Mouse (Mus musculus): ENCODE results near the gene Plin4.
A peak's percentile ranks its signal among the peaks of the same experiment; 100 is the strongest.
"Not testable (repeated sequence)": the region's sequence is repeated elsewhere in the genome, so short reads cannot be mapped to it uniquely, and the experiment has no call there.

Gene Plin4

DNA sequence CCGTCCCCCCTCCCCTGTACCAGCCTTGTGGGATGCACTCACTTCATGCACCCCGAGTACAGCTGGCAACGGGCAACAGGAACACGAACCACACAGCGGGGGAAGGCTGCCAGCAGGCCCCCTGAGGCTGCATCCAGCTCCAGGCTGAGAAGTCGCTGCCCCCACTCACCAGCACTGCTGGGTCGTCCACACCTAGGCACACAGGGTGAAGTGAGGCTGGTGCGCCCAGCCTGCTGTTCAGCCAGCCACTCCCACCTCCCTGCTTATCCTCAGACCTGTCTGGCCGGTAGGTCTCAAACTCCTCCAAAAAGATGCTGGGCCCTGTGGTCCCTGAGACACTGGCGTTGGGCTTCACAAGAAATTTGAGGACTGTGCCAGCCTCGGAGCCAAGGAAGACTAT lies 16.6 kb upstream of the Plin4 start:
- no peak for DNase-seq (ENCODE audit: low spot score)

DNA sequence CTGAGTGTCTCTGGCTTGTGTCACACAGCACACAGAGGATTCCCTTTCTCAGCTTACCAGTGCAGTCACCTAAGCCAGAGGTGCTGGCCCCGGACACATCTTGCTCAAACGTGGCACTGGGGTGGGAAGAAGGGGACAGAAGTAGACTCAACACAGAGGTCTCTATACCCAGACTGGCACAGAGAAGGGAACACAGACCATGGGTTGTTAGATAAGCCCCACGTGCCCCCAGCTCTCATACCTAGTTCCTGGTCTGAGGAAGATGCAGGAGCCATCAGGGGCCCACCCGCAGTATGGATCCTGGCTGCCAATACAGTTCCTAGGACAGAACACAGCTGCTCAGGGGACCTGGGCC lies 15.7 kb upstream of the Plin4 start:
- DNase-seq (ENCODE audit: low spot score) = no peak

DNA sequence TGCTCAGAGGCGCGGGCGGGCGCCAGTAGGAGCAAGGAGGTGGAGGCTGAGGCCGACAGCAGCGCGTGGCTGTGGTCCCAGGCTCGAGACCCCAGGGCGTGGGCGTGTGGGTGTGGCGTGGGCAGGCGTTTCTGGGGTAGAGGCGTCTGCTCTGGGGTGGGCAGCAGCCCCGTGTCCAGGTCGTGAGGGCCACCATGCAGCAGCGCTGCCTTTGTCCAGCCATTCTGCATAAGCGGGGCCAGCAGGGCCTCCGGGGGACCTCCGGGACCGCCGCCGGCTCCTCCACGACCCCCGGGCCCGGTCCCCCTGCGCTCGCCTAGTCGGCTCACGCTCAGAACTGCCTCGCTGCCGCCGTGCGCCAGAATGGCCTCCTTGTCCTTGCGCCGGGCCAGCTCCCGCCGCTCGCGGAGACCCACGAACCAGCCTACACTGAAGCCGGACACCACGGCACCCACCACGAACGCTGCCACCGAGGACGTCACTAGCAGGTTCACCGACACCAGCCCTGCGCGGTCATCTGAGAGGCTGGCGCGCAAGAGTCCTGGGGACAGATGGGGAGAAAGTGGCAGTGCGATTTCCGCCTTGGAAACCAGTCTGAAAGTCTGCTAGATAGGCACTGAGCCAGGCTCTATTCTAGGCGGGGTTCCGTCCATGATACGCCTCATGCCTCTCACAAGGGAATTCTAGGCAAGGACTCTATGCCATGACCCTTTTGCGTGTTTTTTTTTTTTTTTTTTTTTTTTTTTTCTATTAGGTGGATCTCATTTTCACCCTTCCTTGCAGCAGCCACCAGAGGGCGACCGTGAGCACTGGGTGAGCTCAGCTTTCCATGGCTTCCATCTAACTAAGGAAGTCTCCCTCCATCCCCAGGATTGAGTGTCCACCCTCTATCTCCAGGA lies 15.0 kb upstream of the Plin4 start:
- DNase-seq (ENCODE audit: low spot score) = no peak

DNA sequence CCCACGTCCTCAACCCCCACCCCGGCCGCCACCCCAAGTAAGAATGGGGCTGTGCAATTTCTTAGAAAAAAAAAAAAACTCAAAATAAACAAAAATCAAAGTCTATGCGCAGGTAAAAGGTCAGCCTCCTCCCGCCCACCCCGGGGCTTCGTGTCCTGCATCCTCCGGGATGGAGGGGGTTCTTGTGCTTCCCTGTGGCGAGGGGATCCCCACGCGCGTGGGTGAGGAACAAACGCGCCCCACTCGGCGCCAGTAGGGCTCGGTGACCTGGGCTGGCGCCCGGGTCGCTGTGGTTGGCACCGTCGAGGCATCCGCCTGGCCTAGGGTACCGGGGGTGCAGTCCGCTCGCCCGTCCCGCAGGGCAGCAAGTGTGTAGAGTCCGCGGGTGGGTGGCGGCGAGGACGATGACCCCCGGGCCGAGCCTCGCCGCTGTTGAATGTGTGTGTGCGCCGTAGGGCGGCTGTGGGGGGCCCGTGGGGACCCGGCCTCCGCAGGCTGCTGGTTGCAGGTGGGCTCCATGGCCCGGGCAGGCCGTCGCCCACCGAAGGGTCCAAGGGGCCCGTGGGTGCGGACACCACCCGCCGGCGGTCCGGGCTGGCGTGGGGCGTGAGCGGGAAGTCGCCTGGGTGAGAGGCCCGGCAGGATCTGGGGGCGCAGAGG lies 14.2 kb upstream of the Plin4 start:
- no peak for DNase-seq (ENCODE audit: low spot score)

DNA sequence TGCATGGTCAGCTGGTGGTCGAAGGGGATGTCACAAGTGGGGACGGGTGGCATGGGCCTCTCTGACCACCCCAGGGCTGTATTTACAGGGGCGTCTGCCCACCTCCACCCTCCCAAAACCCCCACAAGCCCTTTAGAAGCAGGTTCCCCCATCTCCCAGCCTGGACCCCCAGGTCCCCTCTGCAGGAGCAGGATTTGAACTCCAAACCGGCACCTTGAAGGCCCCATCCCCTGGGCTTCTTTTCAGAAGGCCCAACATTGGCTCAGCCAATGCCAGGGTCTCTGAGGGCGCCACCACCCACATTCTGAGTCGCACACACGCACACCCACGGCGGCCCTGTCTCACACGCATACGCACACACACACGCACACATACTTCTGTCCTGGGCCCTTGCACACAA lies 13.6 kb upstream of the Plin4 start:
- DNase-seq (ENCODE audit: low spot score) = no peak

DNA sequence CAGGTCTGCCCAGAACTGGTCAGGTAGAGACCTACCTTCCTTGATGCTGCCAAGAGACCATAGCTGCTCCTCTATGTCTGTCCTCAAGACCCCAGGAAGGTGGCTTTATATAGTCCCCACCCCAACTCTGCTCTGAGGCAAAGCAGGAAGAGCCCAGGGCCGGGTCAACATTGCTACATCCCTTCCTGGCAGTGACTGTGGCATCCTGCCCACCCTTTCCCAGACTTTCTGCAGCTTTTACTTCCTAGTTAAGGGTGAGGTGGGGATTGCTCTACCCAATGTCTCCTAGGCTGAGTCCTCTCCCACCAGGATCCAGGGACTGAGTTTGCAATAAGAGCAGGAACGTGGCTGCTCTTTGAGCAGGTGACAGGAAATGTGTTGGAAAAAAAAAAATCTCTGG lies 12.2 kb upstream of the Plin4 start, which contains the start of gene Lrg1:
Gene Lrg1 (minus strand): TSS at position 176 of the 400 bp plus-strand sequence.
- DNase-seq (ENCODE audit: low spot score) = no peak

DNA sequence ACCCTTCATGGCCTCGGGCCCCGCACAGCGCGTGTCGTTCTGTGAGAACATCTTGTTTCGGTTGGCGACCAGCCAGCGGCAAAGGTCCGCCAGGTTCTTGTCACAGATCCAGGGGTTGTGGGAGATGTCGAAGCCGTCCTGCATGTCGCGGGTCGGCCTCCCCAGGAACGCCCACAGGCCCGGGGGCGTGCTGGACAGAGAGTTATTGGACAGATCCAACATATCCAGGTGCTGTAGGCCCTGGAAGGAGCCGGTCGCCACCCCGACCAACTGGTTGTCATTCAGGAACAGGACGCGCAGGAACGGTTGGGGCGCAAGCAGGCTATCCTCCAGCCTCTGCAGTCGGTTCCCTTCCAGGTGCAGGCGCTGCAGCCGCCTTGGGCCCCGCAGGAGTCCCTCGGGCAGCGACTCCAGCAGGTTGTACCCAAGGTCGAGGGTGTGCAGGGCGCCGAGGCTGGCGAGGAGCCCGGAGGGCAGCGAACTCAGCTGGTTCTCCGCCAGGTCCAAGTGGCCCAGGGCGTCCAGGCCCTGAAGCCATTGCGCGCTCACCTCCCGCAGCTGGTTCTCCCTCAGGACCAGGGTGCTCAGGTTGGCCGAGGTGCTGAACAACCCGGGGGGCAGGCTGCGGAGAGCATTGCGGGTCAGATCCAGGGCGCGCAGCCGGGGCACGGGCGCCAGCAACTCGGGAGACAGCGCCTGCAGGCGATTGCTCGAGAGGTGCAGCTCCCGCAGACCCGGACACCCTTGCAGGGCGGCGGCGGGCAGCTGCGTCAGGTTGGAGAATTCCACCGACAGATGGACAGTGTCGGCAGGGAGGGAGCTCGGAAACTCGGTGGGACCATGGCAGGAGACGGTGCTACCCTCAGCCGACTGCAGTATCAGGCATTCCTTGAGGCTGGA lies 10.6 kb upstream of the Plin4 start:
- no peak for DNase-seq (ENCODE audit: low spot score)

DNA sequence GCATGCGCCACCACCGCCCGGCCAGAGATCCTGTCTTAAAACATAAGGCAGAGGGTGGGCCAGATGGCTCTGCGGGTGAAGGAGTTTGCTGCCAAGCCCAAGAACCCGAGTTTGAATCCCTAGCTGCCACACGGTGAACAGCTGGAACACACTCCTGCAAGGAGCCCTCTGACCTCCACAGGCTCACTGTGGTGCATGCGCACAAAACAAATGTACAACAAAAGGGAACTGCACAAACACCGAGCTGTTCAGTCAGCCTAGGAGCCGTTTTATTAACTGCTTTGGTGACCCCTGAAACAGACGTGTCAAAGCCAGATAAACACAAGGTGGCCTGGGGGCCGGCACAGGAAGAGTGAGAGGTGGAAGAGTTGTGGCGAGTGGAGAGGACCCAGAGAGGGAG lies 9.8 kb upstream of the Plin4 start:
- no peak for DNase-seq (ENCODE audit: low spot score)

DNA sequence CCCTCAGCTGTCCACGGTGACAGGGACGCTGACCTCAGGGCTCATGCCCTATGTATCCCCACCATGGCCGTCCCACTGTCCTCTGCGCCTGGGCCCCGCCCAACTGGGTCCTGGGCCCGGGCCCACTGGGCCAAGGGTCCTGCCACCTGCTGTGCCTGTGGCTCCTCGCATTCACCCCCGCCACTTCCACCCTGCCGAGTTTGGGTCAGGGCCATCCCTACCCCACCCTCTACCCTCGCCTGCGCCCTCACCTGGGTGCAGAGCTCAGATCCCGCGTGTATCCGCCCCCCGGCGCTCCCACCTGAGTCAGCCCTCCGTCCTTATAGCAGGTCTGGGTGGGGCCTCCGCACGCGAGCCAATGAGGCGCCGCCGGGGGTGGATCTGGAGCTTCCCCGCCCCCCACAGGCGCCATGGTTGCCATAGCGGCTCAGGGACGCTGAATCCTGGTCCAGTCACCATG lies 7.7 kb upstream of the Plin4 start, which contains the start of gene Plin5:
Gene Plin5 (minus strand): TSS at position 346 of the 460 bp plus-strand sequence.
- no peak for DNase-seq (ENCODE audit: low spot score)

DNA sequence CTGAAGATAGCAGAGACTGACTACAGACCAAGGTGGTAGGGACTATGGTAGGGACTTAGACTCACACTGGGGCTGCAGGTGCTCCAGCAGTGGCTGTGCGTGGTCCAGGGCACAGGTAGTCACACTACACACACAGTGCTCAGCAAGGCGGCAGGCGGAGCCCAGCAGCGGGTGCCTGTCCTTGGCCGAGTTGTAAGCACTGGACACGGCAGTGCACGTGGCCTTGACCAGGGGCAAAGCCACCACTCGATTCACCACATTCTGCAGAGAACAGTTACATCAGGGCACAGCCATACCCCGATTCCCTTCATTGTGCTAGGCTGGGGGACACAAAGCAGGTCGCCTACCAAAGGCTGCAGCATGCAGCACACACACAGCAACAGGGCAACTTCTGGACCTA lies 6.6 kb upstream of the Plin4 start:
- no peak for DNase-seq (ENCODE audit: low spot score)

DNA sequence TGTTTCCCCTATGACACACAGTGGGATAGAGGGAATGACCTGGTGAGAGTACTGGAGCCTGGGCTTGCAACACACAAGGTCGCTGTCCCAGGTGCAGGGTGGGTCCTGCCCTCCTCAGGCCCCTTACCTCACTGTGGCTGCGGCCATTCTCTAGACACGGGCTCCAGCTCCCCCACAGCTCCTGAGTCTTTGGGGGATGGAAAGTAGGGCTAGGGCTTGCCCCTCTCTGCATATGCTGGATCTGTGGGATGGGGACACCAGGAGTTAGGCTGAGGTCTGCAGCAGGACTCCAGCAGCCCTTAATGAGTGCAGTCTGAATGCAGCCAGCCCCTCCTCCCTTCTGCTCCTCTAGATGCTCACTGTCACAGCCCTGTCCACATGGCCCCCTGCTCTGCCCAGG lies 3.1 kb upstream of the Plin4 start:
- DNase-seq (ENCODE audit: low spot score) = no peak

DNA sequence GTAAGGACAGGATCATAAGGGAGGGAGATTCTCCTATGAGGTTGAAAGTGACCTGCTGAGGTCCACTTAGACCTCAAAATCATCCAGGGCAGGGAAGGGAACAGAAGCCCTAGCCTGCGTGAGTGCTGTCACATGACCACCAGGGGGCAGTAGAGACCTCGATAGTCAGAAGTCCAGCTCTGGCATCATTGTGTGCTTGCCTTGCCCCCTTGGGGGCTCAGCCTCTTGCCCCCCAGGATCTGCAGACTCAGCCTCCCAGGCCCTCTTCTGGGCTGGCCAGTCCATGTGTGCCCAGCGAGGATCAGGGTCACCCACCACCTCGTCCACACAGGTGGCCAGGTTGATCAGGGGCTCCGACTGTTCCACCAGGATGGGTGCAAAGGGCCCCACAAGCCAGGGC lies 2.3 kb upstream of the Plin4 start:
- DNase-seq (ENCODE audit: low spot score) = peak; percentile 50

DNA sequence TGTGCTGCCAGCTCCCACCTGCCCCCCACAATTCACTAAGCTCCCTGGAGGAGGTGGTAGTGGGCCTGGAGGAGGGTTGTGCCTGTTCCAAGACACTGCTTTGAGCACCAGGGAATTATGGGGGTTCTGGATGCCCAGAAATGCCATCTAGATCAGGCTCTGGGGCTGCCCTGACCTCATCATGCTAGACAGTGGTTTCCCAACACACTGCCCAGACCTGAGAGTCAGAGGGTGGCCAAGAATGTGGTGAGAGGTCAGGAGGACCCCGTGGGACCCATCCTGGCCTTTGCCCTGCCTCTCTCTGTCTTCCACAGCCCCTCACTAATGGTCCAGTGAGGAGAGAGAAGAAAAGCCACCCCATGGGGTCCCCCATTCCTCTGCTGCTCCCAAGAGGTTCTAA lies 1.4 kb upstream of the Plin4 start:
- DNase-seq (ENCODE audit: low spot score) = no peak

DNA sequence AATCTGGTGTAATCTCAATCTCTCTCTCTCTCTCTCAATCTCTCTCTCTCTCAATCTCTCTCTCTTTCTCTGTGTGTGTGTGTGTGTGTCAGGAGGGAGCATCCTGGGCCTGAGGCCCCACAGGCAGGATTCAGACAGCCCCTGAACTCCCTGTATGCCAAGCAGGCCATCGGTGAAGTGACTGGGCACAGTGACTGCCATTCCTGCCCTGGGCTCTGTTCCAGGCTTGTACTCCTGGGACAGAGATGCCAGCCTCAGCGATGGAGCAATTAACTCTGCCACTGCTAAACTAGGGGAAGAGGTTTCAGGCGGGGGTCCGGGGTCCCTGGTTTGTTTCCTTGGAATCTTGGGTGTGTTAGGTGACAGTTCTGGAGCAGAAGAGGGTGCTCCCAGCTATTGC lies 968 bp upstream of the Plin4 start:
- DNase-seq (ENCODE audit: low spot score) = no peak

DNA sequence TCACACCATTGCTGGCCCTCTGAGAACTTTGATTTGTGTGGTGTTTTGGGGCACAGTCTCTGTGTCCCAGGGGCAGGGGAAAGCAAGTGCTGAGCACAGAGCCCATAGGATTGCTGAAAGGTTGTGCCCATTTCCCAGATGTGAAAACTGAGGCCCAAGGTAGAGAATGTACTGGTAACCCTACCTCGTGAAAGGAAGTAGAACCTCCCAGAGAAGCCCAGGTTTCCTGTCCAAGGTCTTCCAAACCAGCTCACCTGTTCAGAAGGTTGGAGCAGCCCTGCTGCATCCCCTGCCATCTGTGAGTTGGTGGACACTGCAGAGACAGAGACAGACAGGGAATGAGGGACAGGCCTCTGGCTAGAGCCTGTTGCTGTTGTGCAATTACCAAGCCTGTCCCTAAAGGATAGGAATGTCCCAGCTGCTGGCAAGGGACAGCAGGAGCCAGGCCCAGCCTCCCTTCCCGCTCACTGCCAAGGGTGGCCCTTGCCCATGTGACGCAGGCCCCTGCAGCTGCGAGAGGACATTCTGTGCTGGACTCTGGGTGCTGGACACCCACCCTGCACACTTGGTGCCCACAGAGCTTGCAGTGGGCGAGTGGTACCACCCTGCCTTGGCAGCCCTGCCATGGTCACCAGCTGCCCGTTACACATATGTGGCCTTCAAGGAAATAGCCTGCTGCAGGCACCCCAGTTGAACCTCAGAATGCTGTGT lies 1.1 kb downstream of the Plin4 start:
- no peak for DNase-seq (ENCODE audit: low spot score)

DNA sequence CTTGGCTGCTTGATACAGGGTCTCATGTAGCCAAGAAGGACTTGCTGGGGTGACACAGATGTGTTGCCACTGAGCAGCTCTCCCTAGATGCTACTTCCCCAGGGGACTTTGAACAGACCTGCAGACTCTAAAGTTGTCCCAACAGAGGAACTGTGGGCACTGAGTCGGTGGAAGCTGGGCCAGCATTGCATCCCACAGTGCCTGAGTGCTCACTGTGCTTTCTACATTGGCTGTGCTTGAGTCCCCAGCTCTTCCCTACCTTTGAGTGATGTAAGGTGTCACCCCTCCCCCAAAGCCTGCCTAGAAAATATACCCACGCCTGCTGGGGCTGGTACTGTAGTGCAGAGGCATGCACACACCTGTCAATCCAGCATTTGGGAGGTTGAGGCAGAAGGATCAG lies 1.9 kb downstream of the Plin4 start:
- DNase-seq (ENCODE audit: low spot score) = no peak

DNA sequence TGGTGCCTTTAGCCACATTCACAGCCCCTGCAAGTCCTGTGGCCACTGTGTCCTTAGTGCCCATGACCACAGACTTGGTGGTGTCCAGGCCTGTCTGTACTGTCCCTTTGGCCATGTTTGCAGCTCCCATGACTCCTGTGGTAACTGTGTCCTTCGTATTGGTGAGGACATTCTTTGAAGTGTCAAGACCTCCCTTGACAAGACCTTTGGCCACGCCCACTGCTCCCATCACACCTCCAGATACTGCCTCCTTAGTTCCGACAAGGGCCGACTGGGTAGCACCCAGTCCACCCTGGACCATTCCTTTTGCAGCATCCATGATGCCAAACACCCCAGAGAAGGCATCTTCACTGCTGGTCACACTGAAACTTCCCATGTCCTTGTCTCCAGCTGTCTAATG lies 2.6 kb downstream of the Plin4 start:
- no peak for DNase-seq (ENCODE audit: low spot score)

DNA sequence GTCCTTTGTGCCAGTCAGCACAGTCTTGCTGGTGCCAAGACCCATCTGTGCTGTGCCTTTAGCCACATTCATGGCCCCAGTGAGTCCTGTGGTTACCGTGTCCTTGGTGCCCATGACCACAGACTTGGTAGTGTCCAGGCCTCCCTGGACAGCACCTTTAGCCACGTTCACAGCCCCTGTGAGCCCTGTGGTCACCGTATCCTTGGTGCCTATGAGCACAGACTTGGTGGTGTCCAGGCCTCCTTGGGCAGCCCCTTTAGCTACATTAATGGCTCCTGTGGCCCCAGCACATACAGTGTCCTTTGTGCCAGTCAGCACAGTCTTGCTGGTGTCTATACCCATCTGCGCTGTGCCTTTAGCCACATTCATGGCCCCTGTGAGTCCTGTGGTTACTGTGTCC lies 3.2 kb downstream of the Plin4 start:
- not testable (repeated sequence) for DNase-seq (ENCODE audit: low spot score)

DNA sequence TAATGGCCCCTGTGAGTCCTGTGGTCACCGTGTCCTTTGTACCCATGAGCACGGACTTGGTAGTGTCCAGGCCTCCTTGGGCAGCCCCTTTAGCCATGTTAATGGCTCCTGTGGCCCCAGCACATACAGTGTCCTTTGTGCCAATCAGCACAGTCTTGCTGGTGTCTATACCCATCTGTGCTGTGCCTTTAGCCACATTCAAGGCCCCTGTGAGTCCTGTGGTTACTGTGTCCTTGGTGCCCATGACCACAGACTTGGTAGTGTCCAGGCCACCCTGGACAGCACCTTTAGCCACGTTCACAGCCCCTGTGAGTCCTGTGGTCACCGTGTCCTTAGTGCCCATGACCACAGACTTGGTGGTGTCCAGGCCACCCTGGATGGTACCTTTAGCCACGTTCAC lies 4.8 kb downstream of the Plin4 start:
- not testable (repeated sequence) for DNase-seq (ENCODE audit: low spot score)

DNA sequence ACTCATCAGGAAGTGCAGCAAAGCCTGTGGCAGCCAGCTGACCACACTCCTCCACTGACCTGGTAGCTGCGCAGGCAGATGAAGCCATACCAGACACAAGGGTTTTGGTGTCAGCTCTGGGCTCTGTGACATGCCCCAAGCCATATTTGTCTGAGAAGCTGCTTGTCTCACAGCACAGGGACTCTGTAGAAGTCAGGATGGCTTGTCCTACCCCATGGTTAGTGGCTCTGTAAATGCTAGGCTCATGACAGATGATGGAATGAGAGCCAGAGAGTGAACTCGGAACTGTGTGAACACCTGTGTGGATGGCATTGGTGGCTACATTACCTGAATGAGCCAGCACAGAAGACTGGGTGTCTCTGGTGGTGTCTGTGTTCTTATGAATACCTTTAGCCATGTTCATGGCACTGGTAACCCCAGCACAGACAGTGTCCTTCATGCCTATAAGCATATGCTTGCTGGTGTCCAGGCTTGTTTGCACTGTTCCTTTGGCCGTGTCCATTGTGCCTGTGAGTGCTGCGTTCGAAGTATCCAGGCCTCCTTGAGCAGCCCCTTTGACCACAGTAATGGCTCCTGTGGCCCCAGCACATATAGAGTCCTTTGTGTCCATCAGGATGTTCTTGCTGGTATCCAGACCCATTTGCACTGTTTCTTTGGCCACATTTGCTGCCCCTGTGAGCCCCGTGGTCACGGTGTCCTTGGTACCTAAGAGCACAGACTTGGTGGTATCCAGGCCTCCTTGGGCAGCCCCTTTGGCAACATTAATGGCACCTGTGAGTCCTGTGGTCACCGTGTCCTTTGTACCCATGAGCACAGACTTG lies 5.9 kb downstream of the Plin4 start:
- no peak for DNase-seq (ENCODE audit: low spot score)

DNA sequence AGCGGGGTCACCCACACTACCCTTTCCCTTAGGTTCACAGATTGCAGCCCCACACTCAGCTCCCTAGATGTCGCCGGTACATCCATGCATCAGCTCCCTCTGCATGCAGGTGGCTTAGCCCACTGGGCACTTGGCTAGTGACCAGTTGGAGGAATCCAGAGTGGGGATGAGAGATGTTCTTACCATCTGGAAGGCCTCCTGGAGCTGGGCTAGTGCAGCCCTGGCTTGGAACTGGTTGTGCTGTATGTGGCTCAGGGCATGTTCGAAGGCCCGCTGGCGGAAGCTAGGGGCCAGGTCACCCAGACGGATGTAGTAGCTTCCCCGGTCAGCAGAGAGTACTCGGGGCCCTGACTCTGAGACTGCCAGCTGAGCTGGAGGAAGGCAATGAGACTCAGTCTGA lies 6.7 kb downstream of the Plin4 start:
- DNase-seq (ENCODE audit: low spot score) = no peak
